Mouse (Mus musculus): ENCODE measurements around the gene Olfr328. TPM values are rescaled to one million over a fixed set of nuclear protein-coding genes. Genes with fewer than 3 reads are reported as not detected.
"Not testable (repeated sequence)": the region's sequence is repeated elsewhere in the genome, so short reads cannot be mapped to it uniquely, and the experiment has no call there.

Olfr328 gene
- total RNA-seq (2021), result under 1 TPM; 0.12 to 0.34 TPM

DNA sequence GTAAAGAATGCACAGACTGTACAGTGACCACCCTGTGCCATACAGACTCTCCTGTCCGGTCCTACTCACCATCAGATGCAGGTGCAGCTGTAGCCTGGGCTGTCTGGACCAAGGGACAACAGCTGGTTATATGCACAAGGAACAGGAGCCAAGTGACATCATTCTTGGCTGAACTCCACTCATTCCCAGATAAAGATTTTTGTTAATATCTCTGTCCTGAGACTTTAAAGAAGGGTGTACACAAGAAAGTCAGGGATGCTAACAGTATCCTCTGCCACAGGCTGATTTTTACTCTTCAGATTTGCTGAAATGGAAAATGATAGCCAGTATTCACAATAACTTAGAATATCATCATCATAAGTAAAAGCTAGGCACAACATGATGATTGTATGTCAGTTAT is at the start of gene Olfr328:
TSS of gene Olfr328 (minus strand) at position 101 of the 400 bp plus-strand sequence.
- intact Hi-C loops (cut with DNase I), result no loop called here
- DNase-seq, result no peak

DNA sequence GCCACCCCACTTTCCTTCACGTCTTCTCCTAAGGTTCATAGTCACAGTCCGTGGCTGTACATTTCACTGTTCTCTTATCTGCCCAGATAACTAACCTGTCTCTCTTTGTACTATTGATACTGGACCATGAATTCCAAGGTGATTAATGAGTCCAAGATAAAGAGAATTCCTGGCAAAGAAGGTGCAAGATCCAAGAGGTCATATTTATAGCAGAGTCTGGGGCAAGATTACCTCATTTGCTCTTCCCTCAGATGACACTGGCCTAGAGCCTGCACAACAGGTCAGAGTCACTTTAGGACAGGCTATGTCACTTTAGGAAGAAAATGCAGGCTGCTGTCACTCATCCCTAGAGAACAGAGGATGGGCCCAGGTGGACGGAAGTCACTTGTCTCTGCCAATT is 49.8 kb upstream of the Olfr328 start:
- intact Hi-C loops (cut with DNase I), result no loop called here
- no peak for DNase-seq

DNA sequence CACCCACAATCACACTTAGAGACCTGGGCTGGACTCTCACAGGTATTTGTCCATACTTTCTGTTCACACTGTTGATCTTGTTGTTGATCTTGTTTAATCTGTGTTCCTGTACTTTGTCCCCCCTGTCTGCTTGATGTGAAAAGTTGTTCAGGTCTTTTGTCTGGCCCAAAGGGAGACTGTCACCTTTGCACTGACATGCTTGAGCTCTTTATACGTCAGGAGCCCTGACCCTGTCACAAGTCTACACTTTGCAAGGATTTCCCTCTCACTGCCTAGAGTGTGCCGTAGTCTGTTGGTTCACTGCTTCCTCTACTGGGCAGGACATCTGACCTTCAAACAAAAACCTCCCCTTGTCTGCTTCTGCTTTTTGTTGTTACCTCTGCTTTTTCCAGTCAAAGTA is 49.3 kb upstream of the Olfr328 start:
- intact Hi-C loops (cut with DNase I), result no loop called here
- DNase-seq, result no peak

DNA sequence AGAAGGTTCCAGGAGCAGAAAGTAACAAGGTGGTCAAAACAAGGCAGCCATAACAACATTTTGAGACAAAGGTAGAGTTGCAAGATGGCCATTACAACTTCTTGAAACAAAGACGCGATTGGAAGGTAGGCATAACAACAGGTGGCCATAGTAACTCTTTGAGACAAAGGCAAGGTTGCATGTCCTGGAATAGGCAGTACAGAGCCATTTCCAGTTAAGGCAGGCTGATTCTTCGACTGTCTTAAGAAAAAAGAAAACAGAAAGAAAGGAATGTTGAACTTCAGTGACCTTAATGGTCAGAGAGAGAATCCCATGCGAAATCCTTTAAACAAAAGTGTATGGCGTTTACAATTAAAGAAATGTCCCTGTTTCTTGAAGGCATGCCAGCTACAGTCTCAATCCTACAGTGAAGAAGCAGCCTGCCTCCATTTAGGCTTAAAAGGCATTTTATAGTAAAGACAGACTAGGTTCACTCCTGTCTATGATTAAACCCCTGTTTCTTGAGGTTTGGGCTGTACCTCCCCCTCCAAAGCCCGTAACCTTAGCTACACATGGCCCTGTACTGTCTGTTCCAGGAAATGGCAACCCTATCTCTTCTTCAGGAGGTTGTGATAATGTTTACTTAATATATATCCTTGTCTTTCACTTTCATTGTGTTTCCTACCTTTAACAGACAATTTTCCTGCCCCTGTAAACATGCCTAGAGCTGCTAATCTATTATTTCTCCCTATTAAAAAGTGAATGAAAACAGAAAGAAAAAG is 47.5 kb upstream of the Olfr328 start:
- DNase-seq, result no peak
- intact Hi-C loops (cut with DNase I), result no loop called here

DNA sequence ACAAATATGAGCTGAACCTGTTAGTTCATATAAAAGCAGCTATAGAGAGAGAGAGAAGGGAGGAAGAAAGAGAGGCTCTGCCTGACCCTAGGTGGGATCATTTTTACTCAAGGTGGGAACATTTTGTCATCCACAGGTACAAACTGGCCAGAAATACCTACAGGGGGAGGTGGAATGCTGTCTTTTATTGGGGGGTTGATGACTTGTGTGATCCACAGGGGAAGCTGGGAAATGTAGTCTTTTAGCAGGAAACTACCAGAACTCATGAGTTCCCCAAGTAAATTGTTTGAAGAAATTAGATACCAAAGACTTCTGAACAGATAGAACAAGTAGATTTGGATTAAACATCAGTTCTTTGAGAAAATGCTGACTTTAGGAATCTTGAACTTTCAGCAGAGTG is 46.6 kb upstream of the Olfr328 start:
- intact Hi-C loops (cut with DNase I), result no loop called here
- no peak for DNase-seq

DNA sequence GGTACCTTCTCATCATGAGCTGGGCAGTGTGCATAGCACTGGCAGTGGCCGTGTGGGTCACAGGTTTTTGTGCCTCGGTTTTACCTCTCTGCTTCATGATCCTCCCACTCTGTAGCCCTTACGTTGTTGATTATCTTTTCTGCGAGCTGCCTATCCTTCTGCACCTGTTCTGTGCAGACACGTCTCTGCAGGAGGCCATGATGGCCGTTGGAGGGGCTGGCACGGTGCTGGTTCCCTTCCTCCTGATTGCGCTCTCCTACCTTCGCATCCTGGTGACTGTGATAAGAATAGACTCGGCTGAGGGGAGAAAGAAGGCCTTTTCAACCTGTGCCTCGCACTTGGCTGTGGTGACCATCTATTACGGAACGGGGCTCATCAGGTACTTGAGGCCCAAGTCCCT is 42.4 kb upstream of the Olfr328 start:
- intact Hi-C loops (cut with DNase I), result no loop called here
- DNase-seq, result no peak

DNA sequence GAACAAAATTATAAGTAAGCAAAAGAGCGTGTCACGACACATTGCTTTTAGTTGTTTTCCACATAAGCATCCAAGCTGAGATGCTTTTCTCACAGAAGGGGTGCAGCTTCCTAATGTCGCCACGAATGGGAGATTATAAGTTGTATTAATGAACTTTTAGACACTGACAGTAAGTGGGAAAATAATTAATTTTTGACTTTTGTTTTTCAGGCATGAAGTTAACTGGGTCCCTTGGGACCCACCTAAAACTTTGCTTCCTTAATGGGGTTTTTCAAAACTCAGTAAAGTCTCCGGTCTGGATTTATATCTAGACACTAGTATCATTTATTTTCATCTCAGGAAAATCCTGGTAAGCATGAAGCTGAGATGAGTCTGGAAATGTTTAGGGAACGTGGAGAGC is 39.4 kb upstream of the Olfr328 start, which contains the start of gene Olfr324:
TSS of gene Olfr324 (plus strand) at position 301 of the 400 bp plus-strand sequence.
- intact Hi-C loops (cut with DNase I), result no loop called here
- DNase-seq, result no peak

DNA sequence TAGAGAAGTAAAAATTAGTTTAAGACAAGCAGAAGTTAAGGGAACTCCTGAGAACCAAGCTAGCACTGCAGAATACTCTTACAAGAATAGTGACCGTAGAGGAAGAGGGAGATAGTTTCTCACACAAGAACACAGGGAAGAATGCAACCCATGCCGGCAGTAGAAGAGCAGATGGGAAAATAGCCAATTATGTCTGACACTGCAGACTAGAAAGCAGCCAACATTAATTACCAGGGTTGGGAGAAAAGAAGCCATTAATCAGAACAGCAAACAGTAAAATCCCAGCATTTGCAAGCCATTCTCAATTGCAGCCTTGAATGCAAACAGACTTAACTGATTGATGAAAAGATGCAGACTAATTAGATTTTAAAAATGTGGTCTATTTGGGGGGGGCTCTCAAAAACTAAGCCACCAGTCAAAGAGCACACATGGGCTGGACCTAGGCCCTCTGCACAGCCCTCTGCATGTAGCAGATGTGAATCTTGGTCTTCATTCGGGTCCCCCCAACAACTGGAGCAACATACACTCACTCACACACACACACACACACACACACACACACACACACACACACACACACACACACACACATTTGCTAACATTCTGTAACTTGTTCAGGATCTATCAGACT is 33.3 kb upstream of the Olfr328 start:
- intact Hi-C loops (cut with DNase I), result no loop called here
- no peak for DNase-seq

DNA sequence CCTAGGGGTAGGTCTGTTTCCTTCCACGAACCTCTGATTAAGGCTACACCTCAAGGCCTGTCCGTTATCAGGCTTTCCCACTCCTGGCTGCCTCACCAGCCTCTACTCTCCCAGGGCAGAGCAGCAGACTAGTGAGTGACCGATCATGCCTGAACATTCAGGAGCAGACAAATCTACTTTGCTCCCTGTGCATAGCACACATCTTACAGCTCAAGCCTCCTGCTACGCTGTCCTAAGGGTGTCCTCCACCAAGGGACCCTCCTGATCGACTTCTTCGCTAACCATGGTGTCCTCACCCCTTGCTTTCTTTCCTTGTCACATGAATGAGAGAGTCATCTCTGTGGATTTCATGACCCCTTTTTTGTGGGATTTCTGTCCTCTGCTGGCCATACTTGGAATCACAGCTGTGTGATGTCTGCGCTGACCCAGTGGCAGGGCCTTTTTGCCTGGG is 32.5 kb upstream of the Olfr328 start:
- intact Hi-C loops (cut with DNase I), result no loop called here
- peak; percentile 43 for DNase-seq

DNA sequence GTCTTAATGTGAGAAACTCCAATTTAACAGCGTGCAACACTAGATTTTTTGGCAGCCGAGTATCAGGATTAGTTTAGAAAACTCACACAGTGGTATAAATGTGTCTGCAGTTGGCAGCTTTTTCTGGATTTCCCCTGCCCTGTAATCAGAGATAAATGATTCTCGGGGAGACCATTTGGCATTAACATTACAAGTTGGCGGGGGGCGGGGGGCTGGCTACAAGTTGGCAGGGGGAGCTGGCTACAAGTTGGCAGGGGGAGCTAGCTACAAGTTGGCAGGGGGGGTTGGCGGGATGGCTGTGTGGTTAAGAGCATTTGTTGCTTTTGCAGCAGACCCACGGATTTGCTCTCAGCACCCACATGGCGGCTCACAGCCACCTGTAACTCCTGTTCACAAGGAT is 23.2 kb upstream of the Olfr328 start:
- intact Hi-C loops (cut with DNase I), result no loop called here
- DNase-seq, result peak; percentile 58

DNA sequence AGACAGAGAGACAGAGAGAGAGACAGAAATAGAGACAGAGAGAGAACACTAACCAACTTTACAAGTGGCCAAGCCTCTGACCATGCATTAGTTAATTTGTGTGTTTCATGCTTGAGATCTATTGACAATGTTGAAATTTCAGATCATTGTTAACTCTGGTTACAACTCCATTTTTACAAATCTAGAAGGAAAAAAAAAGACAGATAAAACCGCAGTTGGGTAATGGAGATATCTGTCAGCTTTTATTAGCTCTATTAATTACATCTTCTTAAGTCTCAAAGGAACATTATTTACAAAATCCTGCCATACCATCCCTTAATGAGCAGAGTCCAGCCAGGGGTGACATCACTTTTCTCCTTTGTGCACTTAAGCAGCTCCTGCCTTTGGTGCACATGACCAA is 22.0 kb upstream of the Olfr328 start, which contains the start of gene Olfr325:
TSS of gene Olfr325 (plus strand) at position 301 of the 400 bp plus-strand sequence.
- DNase-seq, result no peak

DNA sequence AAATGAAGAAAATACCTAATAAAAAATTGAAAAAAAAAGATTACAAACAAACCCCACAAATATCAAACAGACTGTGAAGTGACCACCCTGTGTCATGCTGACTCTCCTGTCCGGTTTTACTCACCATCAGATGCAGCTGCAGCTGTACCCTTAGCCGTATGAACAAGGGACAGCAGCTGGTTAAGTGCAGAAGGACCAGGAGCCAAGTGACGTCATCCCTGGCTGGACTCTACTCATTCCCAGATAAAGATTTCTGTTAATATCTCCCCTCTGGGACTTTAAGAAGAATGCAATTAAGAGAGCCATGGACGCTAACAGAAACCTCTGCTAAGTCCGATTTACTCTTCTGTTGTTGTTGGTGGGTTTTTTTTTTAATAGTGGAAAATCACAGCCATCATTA is 15.0 kb upstream of the Olfr328 start, which contains the start of gene Olfr224:
TSS of gene Olfr224 (minus strand) at position 149 of the 400 bp plus-strand sequence.
- intact Hi-C loops (cut with DNase I), result no loop called here

More for the DNA sequence above, 22.0 kb upstream of the Olfr328 start, which contains the start of gene Olfr325:
- intact Hi-C loops (cut with DNase I), result no loop called here

DNA sequence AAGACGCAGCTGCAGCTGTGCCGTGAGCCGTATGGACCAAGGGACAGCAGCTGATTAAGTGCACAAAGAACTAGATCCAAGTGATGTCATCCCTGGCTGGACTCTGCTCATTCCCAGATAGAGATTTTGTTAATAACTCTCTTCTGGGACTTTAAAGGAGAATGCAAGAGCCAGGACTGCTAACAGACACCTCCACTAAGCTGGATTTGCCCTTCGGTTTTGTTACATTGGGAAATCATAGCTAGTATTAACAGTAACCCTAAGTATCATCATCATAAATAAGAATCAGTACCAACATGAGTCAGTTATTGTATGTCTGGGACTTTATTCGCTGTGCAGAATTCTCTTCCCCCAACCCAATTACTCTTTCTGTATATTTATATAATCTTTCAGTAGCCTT is 9.1 kb downstream of the Olfr328 start, which contains the start of gene Olfr329-ps:
TSS of gene Olfr329-ps (minus strand) at position 101 of the 400 bp plus-strand sequence.
- no peak for DNase-seq
- intact Hi-C loops (cut with DNase I), result no loop called here

More for the DNA sequence above, 15.0 kb upstream of the Olfr328 start, which contains the start of gene Olfr224:
- no peak for DNase-seq

DNA sequence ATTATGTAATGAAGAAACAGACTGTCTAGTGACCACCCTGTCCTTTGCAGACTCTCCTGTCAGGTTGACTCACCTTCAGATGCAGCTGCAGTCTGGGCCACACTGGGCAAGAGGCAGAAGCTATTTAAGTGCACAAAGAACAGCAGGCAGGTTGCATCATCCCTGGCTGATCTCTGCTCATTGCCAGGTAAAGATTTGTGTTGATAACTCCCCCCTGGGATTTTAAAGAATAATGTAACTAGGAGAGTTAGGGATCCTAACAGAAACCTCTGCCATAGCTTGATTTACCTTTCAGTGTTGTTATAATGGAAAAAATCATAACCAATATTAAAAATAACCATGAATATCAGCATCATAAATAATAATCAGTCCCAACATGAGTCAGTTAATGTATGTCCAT is 20.7 kb downstream of the Olfr328 start, which contains the start of gene Olfr330:
TSS of gene Olfr330 (minus strand) at position 101 of the 400 bp plus-strand sequence.
- intact Hi-C loops (cut with DNase I); DNase-seq: not testable (repeated sequence)

DNA sequence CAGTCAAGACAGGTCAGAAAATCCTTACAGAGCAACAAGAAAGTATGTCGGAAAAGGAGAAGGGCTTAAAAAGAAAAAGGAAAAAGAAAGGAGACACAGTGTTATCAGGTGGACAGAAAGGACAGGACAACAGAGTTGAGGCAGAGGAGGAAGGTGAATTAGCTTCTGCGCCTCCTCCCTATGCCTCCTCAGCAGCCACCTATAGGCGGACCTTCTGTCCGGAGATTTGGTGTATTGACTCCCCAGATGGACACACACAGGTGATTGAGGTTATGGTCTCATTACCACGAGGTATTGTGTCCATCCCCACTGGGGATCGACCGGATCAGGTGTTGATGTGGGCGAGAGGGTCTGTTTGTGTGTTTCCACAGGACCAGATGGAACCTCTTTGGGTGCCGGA is 35.7 kb downstream of the Olfr328 start:
- intact Hi-C loops (cut with DNase I), result not testable (repeated sequence)
- DNase-seq, result peak; percentile 5

DNA sequence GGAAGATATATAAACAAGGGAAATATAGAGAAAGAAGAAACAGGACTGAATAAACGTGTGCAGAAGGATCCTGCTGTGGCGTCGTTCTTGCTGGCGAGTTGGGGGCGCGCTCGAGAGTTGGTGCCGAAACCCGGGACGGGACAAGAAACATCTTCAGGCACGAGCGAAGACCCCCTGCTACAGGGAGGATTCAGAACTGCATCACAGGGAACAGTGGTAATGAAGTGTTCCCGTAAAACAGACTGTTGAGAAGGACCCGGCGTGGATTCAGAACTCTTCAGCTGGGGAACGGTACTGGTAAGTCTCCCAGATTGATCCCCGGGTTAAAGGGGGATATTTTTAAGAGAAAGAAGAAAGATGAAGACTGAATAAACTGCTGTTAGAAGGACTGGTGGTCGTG is 36.5 kb downstream of the Olfr328 start:
- intact Hi-C loops (cut with DNase I), result not testable (repeated sequence)
- peak; percentile 70 for DNase-seq

DNA sequence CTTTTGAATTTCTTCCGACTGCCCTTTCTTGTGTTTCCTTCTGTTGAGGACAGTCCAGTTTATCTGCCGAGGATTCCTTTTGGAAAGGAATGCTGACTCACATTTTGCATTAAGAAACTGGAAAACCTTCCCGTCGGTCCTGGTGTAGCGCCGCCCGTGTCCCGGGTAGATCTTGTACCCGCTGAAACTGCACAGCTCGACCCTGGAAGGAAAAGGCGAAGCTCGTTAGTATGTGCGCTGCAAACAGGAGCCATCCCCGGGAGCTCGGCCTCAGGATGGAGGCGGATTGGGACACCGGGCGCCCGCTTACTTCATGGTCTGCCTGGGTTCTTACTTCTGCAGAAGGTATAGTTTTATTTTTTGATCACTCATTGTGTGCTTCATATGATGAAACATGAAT is 46.4 kb downstream of the Olfr328 start:
- DNase-seq; intact Hi-C loops (cut with DNase I): not testable (repeated sequence)

DNA sequence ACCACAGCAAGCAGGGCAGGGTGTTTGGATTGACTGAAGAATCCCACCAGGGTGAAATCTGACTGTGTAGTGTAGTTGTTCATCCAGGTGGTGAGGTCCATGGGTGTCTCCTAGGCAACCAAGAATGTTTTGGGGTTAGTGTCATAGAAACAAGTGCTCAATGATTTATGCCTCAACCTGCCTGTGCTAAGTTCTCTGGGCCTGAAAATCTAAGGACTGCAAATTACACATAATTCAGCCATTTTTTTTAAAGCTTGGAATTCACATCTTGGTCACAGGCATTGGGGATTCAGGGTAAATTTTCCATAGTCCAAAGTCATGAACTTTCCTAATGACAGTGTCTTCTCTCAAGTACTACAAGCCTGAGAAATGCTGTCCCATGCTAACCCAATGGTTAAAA is 53.0 kb downstream of the Olfr328 start, which contains the start of gene Olfr331:
TSS of gene Olfr331 (minus strand) at position 101 of the 400 bp plus-strand sequence.
- intact Hi-C loops (cut with DNase I); DNase-seq: not testable (repeated sequence)
